Mouse (Mus musculus) kidney, adult 2 months (tissue): ENCODE measurements around the gene Polr3h.

Source experiments
- CTCF ChIP-seq: fragments of 200-500 bp; conservative IDR thresholded peaks from 2 replicates; pipeline ENCODE4 v1.5.1; 2011; ENCODE audit warnings: low read depth, mild to moderate bottlenecking, control low read depth, low read length, moderate library complexity, mixed read lengths; ENCODE audit not compliant: insufficient read depth, insufficient read length
- POLR2A ChIP-seq: fragments of 200-500 bp; IDR thresholded peaks from one replicate; pipeline ENCODE4 v1.6.1; 2011; ENCODE audit warnings: low read depth, low read length, control low read depth

- TF ChIP-seq POLR2A (no peak), CTCF (no peak)
Observed at GRCm38 (mm10) chr15:81898751-81899150, 27.3 kb downstream of the Polr3h start.
